In the genomic region with DNA sequence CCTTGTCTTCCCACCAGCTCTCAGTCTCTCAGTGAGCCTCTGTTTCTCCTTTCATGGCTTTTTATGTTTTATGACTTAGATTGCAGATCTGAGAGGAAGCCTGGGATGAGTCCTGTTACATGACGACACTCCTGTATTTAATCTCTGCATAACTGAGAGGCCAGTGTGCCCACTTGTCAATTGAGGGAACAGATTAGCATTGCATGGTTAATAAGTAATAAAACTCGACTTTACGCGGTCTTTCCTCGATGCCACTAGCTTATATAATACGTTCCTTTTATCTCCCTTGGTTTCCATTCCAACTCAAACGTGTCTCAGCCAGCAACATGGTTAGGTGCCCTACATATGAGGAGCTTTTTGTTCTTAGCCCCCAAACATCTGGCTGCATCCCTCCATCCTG, we compare ENCODE assay signal across 14 mouse cellular contexts. TPM values are rescaled to one million over a fixed set of nuclear protein-coding genes. Genes with fewer than 3 reads are reported as not detected.
DNase-seq lines count a peak whose midpoint lies in the region; ATAC-seq lines count a peak whose summit lies in the region.
"Had no signal": no experiment of that assay in that cellular context is flagged by ENCODE, and none has a peak within 500 bp of the region (broad histone marks: within the 10 kb centered on the region; RNA-seq: fewer than 3 reads in every experiment).

No protein-coding gene starts in this region.

- H3K9ac ChIP-seq in heart, embryonic 11.5 days (ENCODE audit: low read depth, low read length): no peak overlapping the region
- no peak overlapping the region for H3K9ac ChIP-seq in kidney, embryonic 16.5 days (replicated peaks; ENCODE audit: low read length)
- H3K9ac ChIP-seq in embryonic facial prominence, embryonic 15.5 days: no peak overlapping the region
- H3K9ac ChIP-seq: liver, embryonic 12.5 days had no signal

- peaks cover 38% of the 10 kb centered on the region for H3K4me1 ChIP-seq in heart, embryonic 11.5 days (ENCODE audit: control insufficient read depth, insufficient read depth, low read length)
- H3K4me1 ChIP-seq in kidney, embryonic 16.5 days (ENCODE audit: insufficient read depth, low read length): peaks cover 32% of the 10 kb centered on the region
- H3K4me1 ChIP-seq in embryonic facial prominence, embryonic 15.5 days: peaks cover 63% of the 10 kb centered on the region

- H3K27ac ChIP-seq in heart, embryonic 11.5 days (ENCODE audit: low read depth, low read length): peak overlapping the region; percentile 50; the same call in 1 of the 2 replicates
- H3K27ac ChIP-seq in kidney, embryonic 16.5 days (ENCODE audit: low read length): peak overlapping the region; percentile 84; the same call in 1 of the 2 replicates
- H3K27ac ChIP-seq in embryonic facial prominence, embryonic 15.5 days (replicated peaks): 0 out of 2 replicates have a peak overlapping the region, but pooled peaks have one; percentile 3
- peak overlapping the region; percentile 86; the same call in 1 of the 2 replicates for H3K27ac ChIP-seq in macrophage
- H3K27ac ChIP-seq: forebrain, embryonic 10.5 days; hindbrain, embryonic 10.5 days; liver, embryonic 12.5 days had no signal

- WGBS in heart, embryonic 11.5 days (ENCODE audit: insufficient replicate concordance): 61% methylated on average over 7 of the region's 7 CpGs
- WGBS in kidney, embryonic 16.5 days: 52% methylated on average over 7 of the region's 7 CpGs
- WGBS in embryonic facial prominence, embryonic 15.5 days: 53% methylated on average over 7 of the region's 7 CpGs
- WGBS in macrophage (ENCODE audit: missing documents): 81% methylated on average over 7 of the region's 7 CpGs

- no peak overlapping the region; the same call in 1 of the 2 replicates for H3K4me2 ChIP-seq in heart, embryonic 11.5 days
- no peak overlapping the region for H3K4me2 ChIP-seq in kidney, embryonic 16.5 days (replicated peaks; ENCODE audit: low read depth, low read length)
- H3K4me2 ChIP-seq in embryonic facial prominence, embryonic 15.5 days (replicated peaks): no peak overlapping the region
- H3K4me2 ChIP-seq: liver, embryonic 12.5 days had no signal

- H3K9me3 ChIP-seq in heart, embryonic 11.5 days (replicated peaks; ENCODE audit: control insufficient read depth, low read length): no peaks in the 10 kb centered on the region
- no peaks in the 10 kb centered on the region for H3K9me3 ChIP-seq in kidney, embryonic 16.5 days (ENCODE audit: low read length)
- H3K9me3 ChIP-seq in embryonic facial prominence, embryonic 15.5 days (replicated peaks): no peaks in the 10 kb centered on the region
- H3K9me3 ChIP-seq: forebrain, embryonic 10.5 days; hindbrain, embryonic 10.5 days; liver, embryonic 12.5 days had no signal

- no peak for ATAC-seq in heart, embryonic 11.5 days (replicated peaks; ENCODE audit: insufficient number of reproducible peaks, low FRiP score, low TSS enrichment)
- no peak for ATAC-seq in kidney, embryonic 16.5 days (ENCODE audit: low FRiP score, low TSS enrichment)
- ATAC-seq in embryonic facial prominence, embryonic 15.5 days (ENCODE audit: insufficient number of reproducible peaks, low FRiP score, low TSS enrichment, low read depth): no peak
- no peak for ATAC-seq in megakaryocyte progenitor cell, adult 5-6 weeks (replicated peaks; ENCODE audit: poor library complexity)
- ATAC-seq: inflammation-experienced regulatory T-cells, adult 6 months; liver, embryonic 12.5 days had no signal

- H3K79me2 ChIP-seq in macrophage (ENCODE audit: inconsistent target): no peaks in the 10 kb centered on the region

- no peak for DNase-seq in heart, postnatal 10 days
- DNase-seq in kidney, adult 11 months: no peak
- DNase-seq: adrenal gland, postnatal 25 days; cerebellum, postnatal 10 days; thymus, adult 18-20 months had no signal

- no peak overlapping the region for H3K4me3 ChIP-seq in heart, embryonic 11.5 days (ENCODE audit: low read depth, low read length)
- no peak overlapping the region for H3K4me3 ChIP-seq in kidney, embryonic 16.5 days (ENCODE audit: low read length)
- no peak overlapping the region for H3K4me3 ChIP-seq in embryonic facial prominence, embryonic 15.5 days (replicated peaks)
- no peak overlapping the region for H3K4me3 ChIP-seq in macrophage (ENCODE audit: inconsistent target)
- H3K4me3 ChIP-seq: forebrain, embryonic 10.5 days; hindbrain, embryonic 10.5 days; liver, embryonic 12.5 days had no signal

- H3K36me3 ChIP-seq in heart, embryonic 11.5 days (ENCODE audit: control insufficient read depth, insufficient read depth, low read length): no peaks in the 10 kb centered on the region
- no peaks in the 10 kb centered on the region for H3K36me3 ChIP-seq in kidney, embryonic 16.5 days (ENCODE audit: insufficient read depth, low read length)
- no peaks in the 10 kb centered on the region for H3K36me3 ChIP-seq in embryonic facial prominence, embryonic 15.5 days
- H3K36me3 ChIP-seq in macrophage (ENCODE audit: inconsistent target): no peaks in the 10 kb centered on the region
- H3K36me3 ChIP-seq: forebrain, embryonic 10.5 days; hindbrain, embryonic 10.5 days; liver, embryonic 12.5 days had no signal

- intact Hi-C loops in heart, postnatal 10 days (cut with DNase I): no loop called here

- 0 out of 2 replicates have a peak, but pooled peaks cover 2% of the 10 kb centered on the region for H3K27me3 ChIP-seq in heart, embryonic 11.5 days (ENCODE audit: control insufficient read depth, insufficient read depth, low read length)
- 0 out of 2 replicates have a peak, but pooled peaks cover 3% of the 10 kb centered on the region for H3K27me3 ChIP-seq in kidney, embryonic 16.5 days (ENCODE audit: insufficient read depth, low read length)
- H3K27me3 ChIP-seq in embryonic facial prominence, embryonic 15.5 days: no peaks in the 10 kb centered on the region
- H3K27me3 ChIP-seq: liver, embryonic 12.5 days had no signal

RNA-seq across cellular contexts. Expression of a gene that starts 5.6 kb away (rescaled TPM):
- 13.2 and 17.0 TPM in 2 replicates for polyA plus RNA-seq in heart, embryonic 11.5 days (2014; fragmentation: Nextera tagmentation; extraction: Ambion mirVana)
- 10 to 100 TPM; 18.7 to 25.9 TPM for total RNA-seq in heart, postnatal 10 days (2021)
- polyA plus RNA-seq in kidney, embryonic 16.5 days (2015; fragmentation: Nextera tagmentation; extraction: Ambion mirVana): 33.5 and 40.4 TPM in 2 replicates
- 28.7 and 30.2 TPM in 2 replicates for polyA plus RNA-seq in embryonic facial prominence, embryonic 15.5 days (2015; fragmentation: Nextera tagmentation; extraction: Ambion mirVana)
- total RNA-seq in macrophage (2018; cell fraction: chromatin; rRNA removed): 100 to 1,000 TPM in 10 of 26 experiments, 10 to 100 TPM in 16; 31.1 to 248 (median 85.2) TPM
- 1,000 to 10,000 TPM in 1 of 26 experiments, 100 to 1,000 TPM in 17, 10 to 100 TPM in 8; 55.4 to 1,018 (median 242) TPM for total RNA-seq in macrophage (2018; cell fraction: cytosol; rRNA removed)
- 100 to 1,000 TPM in 24 of 26 experiments, 10 to 100 TPM in 2; 54.3 to 647 (median 225) TPM for total RNA-seq in macrophage (2018; cell fraction: nucleus; rRNA removed)
- 20.7 to 61.5 TPM (median 37.3 TPM) in 3 replicates for polyA plus RNA-seq in macrophage (2018)
- total RNA-seq in megakaryocyte progenitor cell, adult 5-6 weeks (2015): 28.1 and 41.7 TPM in 2 replicates
- total RNA-seq in megakaryocyte progenitor cell, adult 5-6 weeks (2017): 24.6 and 33.1 TPM in 2 replicates

RNA-seq across cellular contexts. Expression of a gene that starts 7.2 kb away (rescaled TPM):
- polyA plus RNA-seq in heart, embryonic 11.5 days (2014; fragmentation: Nextera tagmentation; extraction: Ambion mirVana): 71.3 and 74.0 TPM in 2 replicates
- 100 to 1,000 TPM; 114 to 124 TPM for total RNA-seq in heart, postnatal 10 days (2021)
- 52.7 and 56.9 TPM in 2 replicates for polyA plus RNA-seq in kidney, embryonic 16.5 days (2015; fragmentation: Nextera tagmentation; extraction: Ambion mirVana)
- 64.4 and 72.6 TPM in 2 replicates for polyA plus RNA-seq in embryonic facial prominence, embryonic 15.5 days (2015; fragmentation: Nextera tagmentation; extraction: Ambion mirVana)
- 100 to 1,000 TPM in 13 of 26 experiments, 10 to 100 TPM in 13; 29.5 to 202 (median 99.7) TPM for total RNA-seq in macrophage (2018; cell fraction: chromatin; rRNA removed)
- total RNA-seq in macrophage (2018; cell fraction: cytosol; rRNA removed): 10 to 100 TPM; 38.5 to 62.3 (median 49.4) TPM
- total RNA-seq in macrophage (2018; cell fraction: nucleus; rRNA removed): 100 to 1,000 TPM in 2 of 26 experiments, 10 to 100 TPM in 24; 20.3 to 134 (median 61.4) TPM
- 42.9 to 64.8 TPM (median 56.1 TPM) in 3 replicates for polyA plus RNA-seq in macrophage (2018)
- total RNA-seq in megakaryocyte progenitor cell, adult 5-6 weeks (2015): 52.9 and 58.3 TPM in 2 replicates
- total RNA-seq in megakaryocyte progenitor cell, adult 5-6 weeks (2017): 65.1 and 74.4 TPM in 2 replicates

RNA-seq across cellular contexts. Expression of a gene that starts 22.3 kb away (rescaled TPM):
- polyA plus RNA-seq in heart, embryonic 11.5 days (2014; fragmentation: Nextera tagmentation; extraction: Ambion mirVana): 855 and 931 TPM in 2 replicates
- total RNA-seq in heart, postnatal 10 days (2021): 100 to 1,000 TPM; 358 to 363 TPM
- 905 and 985 TPM in 2 replicates for polyA plus RNA-seq in kidney, embryonic 16.5 days (2015; fragmentation: Nextera tagmentation; extraction: Ambion mirVana)
- 823 TPM in 2 replicates for polyA plus RNA-seq in embryonic facial prominence, embryonic 15.5 days (2015; fragmentation: Nextera tagmentation; extraction: Ambion mirVana)
- total RNA-seq in macrophage (2018; cell fraction: chromatin; rRNA removed): 100 to 1,000 TPM in 2 of 26 experiments, 10 to 100 TPM in 21, 1 to 10 TPM in 3; 6.5 to 144 (median 36.4) TPM
- 100 to 1,000 TPM; 196 to 602 (median 339) TPM for total RNA-seq in macrophage (2018; cell fraction: cytosol; rRNA removed)
- total RNA-seq in macrophage (2018; cell fraction: nucleus; rRNA removed): 100 to 1,000 TPM in 17 of 26 experiments, 10 to 100 TPM in 9; 35.0 to 372 (median 132) TPM
- polyA plus RNA-seq in macrophage (2018): 187 to 603 TPM (median 205 TPM) in 3 replicates
- total RNA-seq in megakaryocyte progenitor cell, adult 5-6 weeks (2015): 871 and 938 TPM in 2 replicates
- 947 and 991 TPM in 2 replicates for total RNA-seq in megakaryocyte progenitor cell, adult 5-6 weeks (2017)

RNA-seq across cellular contexts. Expression of a gene that starts 25.5 kb away (rescaled TPM):
- polyA plus RNA-seq in heart, embryonic 11.5 days (2014; fragmentation: Nextera tagmentation; extraction: Ambion mirVana): 19.0 and 19.5 TPM in 2 replicates
- 10 to 100 TPM; 20.4 to 22.1 TPM for total RNA-seq in heart, postnatal 10 days (2021)
- 16.3 and 16.7 TPM in 2 replicates for polyA plus RNA-seq in kidney, embryonic 16.5 days (2015; fragmentation: Nextera tagmentation; extraction: Ambion mirVana)
- polyA plus RNA-seq in embryonic facial prominence, embryonic 15.5 days (2015; fragmentation: Nextera tagmentation; extraction: Ambion mirVana): 12.0 and 16.1 TPM in 2 replicates
- 10 to 100 TPM in 23 of 26 experiments, 1 to 10 TPM in 3; 7.4 to 51.1 (median 30.4) TPM for total RNA-seq in macrophage (2018; cell fraction: chromatin; rRNA removed)
- total RNA-seq in macrophage (2018; cell fraction: cytosol; rRNA removed): 10 to 100 TPM; 10.2 to 24.5 (median 18.6) TPM
- 10 to 100 TPM in 23 of 26 experiments, 1 to 10 TPM in 3; 9.1 to 73.1 (median 23.0) TPM for total RNA-seq in macrophage (2018; cell fraction: nucleus; rRNA removed)
- 12.5 to 32.8 TPM (median 22.9 TPM) in 3 replicates for polyA plus RNA-seq in macrophage (2018)
- total RNA-seq in megakaryocyte progenitor cell, adult 5-6 weeks (2015): 77.6 and 77.8 TPM in 2 replicates
- total RNA-seq in megakaryocyte progenitor cell, adult 5-6 weeks (2017): 17.5 and 17.6 TPM in 2 replicates

RNA-seq across cellular contexts. Expression of a gene that starts 45.3 kb away (rescaled TPM):
- polyA plus RNA-seq in heart, embryonic 11.5 days (2014; fragmentation: Nextera tagmentation; extraction: Ambion mirVana): 44.5 and 48.1 TPM in 2 replicates
- 10 to 100 TPM; 12.6 to 13.5 TPM for total RNA-seq in heart, postnatal 10 days (2021)
- polyA plus RNA-seq in kidney, embryonic 16.5 days (2015; fragmentation: Nextera tagmentation; extraction: Ambion mirVana): 63.3 and 67.0 TPM in 2 replicates
- 53.2 and 55.2 TPM in 2 replicates for polyA plus RNA-seq in embryonic facial prominence, embryonic 15.5 days (2015; fragmentation: Nextera tagmentation; extraction: Ambion mirVana)
- 1 to 10 TPM in 12 of 26 experiments, under 1 TPM in 3, not detected in 11; 0.48 to 6.9 (median 1.9) TPM for total RNA-seq in macrophage (2018; cell fraction: chromatin; rRNA removed)
- 1 to 10 TPM; 4.5 to 9.2 (median 6.2) TPM for total RNA-seq in macrophage (2018; cell fraction: cytosol; rRNA removed)
- total RNA-seq in macrophage (2018; cell fraction: nucleus; rRNA removed): 10 to 100 TPM in 4 of 26 experiments, 1 to 10 TPM in 22; 2.0 to 31.9 (median 4.7) TPM
- 5.9 to 14.4 TPM (median 6.8 TPM) in 3 replicates for polyA plus RNA-seq in macrophage (2018)
- total RNA-seq in megakaryocyte progenitor cell, adult 5-6 weeks (2015): 47.4 and 64.5 TPM in 2 replicates
- total RNA-seq in megakaryocyte progenitor cell, adult 5-6 weeks (2017): 43.1 and 50.1 TPM in 2 replicates

Comparison
In these comparisons a context has a peak if more than half of its experiments do, and no peak if none do; other contexts are left out.
1. H3K27ac ChIP-seq: peak in every context shown above with its lines; median percentile 86 in macrophage; 84 in kidney, embryonic 16.5 days; 50 in heart, embryonic 11.5 days; 3 in embryonic facial prominence, embryonic 15.5 days.